Mouse (Mus musculus): Measurements from ENCODE around the gene Cdc25b. TPM values are rescaled to one million over a fixed set of nuclear protein-coding genes. Genes with fewer than 3 reads are reported as not detected.

Gene Cdc25b
- polyA plus RNA-seq, 1 experiment from 2014 or later = 77.7 TPM

DNA sequence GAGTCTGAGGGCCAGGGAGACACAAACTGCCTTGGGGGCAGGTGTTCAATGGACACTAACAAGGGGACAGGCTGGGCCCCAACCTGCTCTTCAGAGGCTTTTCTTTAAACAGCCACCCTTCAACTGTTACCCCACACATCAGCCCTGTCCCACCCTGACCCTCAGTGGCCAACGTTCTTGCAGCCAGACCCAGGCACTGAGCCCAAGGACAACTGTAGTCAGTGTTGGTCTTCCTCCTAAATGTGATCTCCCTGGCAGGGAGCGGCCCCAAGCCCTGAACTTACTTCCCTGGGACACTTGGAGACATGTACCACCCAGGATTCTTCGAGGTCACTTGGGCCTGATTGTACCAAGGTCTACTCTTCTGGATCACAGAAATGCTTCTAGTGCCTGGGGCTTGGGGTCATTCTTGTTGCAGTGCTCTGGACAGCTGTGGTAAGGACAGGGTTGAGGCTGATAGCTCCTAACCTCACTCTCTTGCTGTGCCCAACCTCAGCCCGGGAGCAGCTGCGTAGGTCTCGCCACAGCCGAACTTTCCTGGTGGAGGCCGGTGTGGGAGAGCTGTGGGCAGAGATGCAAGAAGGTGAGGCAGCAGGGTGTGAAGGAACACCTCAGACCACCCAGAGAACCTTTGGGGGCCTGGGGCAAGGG lies 45.3 kb upstream of the Cdc25b start:
- Histone ChIP-seq H3K27ac (ENCODE audit: low read depth) (no peak overlapping the region), H3K4me1 (ENCODE audit: insufficient read depth) (peaks cover 20% of the 10 kb centered on the region), H3K36me3 (replicated peaks; ENCODE audit: insufficient read depth, low read length) (peaks cover 22% of the 10 kb centered on the region), H3K4me3 (ENCODE audit: low read depth, low read length) (no peak overlapping the region), H3K9me3 (ENCODE audit: low read length) (no peaks in the 10 kb centered on the region), H3K9ac (replicated peaks) (no peak overlapping the region), H3K27me3 (ENCODE audit: insufficient read depth, low read length) (no peaks in the 10 kb centered on the region), H3K4me2 (ENCODE audit: low read depth, low read length) (no peak overlapping the region)
- TF ChIP-seq CTCF (IDR thresholded peaks at IDR 0.05; ENCODE audit: low read depth) (no peak), EP300 (IDR thresholded peaks at IDR 0.05; ENCODE audit: low read depth) (no peak)
- DNase-seq (peak; percentile 19), ATAC-seq (no peak)
- WGBS (ENCODE audit: insufficient replicate concordance) = 85% methylated on average over 8 of the region's 8 CpGs

DNA sequence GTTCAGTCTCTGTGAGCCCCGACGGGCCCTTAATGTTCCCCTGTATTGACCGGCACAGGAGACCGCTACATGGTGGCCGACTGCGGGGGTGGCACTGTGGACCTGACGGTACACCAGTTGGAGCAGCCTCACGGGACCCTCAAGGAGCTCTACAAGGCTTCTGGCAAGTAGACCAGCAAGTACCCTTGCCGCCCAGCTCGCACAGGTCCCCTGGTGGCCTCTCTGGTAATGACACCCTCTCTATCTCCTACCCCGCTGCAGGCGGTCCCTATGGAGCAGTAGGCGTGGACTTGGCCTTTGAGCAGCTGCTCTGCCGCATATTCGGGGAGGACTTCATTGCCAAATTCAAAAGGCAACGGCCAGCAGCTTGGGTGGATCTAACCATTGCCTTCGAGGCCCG lies 44.2 kb upstream of the Cdc25b start:
- WGBS (ENCODE audit: insufficient replicate concordance) = 29% methylated on average over 18 of the region's 18 CpGs
- Histone ChIP-seq H3K4me1 (ENCODE audit: insufficient read depth) (peaks cover 12% of the 10 kb centered on the region), H3K9ac (replicated peaks) (no peak overlapping the region; the same call in 1 of the 2 replicates), H3K36me3 (replicated peaks; ENCODE audit: insufficient read depth, low read length) (peaks cover 33% of the 10 kb centered on the region), H3K9me3 (ENCODE audit: low read length) (no peaks in the 10 kb centered on the region), H3K27ac (ENCODE audit: low read depth) (no peak overlapping the region), H3K4me3 (ENCODE audit: low read depth, low read length) (no peak overlapping the region), H3K27me3 (ENCODE audit: insufficient read depth, low read length) (no peaks in the 10 kb centered on the region), H3K4me2 (ENCODE audit: low read depth, low read length) (no peak overlapping the region)
- TF ChIP-seq CTCF (IDR thresholded peaks at IDR 0.05; ENCODE audit: low read depth) (peak; percentile 95), EP300 (IDR thresholded peaks at IDR 0.05; ENCODE audit: low read depth) (no peak)
- DNase-seq (peak; percentile 89), ATAC-seq (peak; percentile 86)

DNA sequence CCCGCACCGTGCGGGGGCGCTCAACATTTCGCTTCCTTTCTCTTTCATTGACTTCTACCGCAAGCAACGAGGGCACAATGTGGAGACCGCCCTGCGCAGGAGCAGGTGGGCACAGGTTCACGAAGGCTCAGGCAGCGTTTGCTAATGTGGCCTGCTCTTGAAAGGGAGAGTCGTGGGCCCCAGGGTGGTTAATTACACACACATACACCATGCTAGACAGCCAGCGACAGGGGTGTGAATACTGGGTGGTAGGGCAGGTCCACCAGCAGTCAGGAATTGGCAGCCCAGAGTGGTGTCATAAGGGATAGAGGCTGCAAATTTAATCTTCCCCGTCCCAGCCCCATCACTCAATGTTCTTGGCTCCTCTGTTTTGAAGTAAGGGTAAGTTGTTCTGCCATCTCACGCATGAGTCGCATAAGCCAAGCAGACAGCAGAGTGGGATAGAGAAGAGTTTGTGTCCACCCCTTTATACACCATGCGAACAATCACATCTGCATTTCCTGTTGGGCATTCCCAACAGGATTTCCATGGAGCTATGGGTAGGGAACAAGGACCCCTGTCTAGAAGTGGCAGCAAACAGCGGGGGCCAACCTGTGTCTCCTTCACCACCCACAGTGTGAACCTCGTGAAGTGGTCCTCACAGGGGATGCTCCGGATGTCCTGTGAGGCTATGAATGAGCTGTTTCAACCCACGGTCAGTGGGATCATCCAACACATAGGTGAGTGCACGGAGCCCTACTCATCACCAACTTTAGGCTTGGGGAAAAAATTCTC lies 43.6 kb upstream of the Cdc25b start:
- peaks cover 12% of the 10 kb centered on the region for H3K4me1 ChIP-seq (ENCODE audit: insufficient read depth)
- no peak for TF ChIP-seq CTCF (IDR thresholded peaks at IDR 0.05; ENCODE audit: low read depth)
- no peak for TF ChIP-seq EP300 (IDR thresholded peaks at IDR 0.05; ENCODE audit: low read depth)
- WGBS (ENCODE audit: insufficient replicate concordance) = 78% methylated on average over 22 of the region's 22 CpGs
- no peak overlapping the region for H3K4me2 ChIP-seq (ENCODE audit: low read depth, low read length)
- peaks cover 39% of the 10 kb centered on the region for H3K36me3 ChIP-seq (replicated peaks; ENCODE audit: insufficient read depth, low read length)
- H3K27me3 ChIP-seq (ENCODE audit: insufficient read depth, low read length) = no peaks in the 10 kb centered on the region
- ATAC-seq (peak; percentile 28), DNase-seq (no peak)
- no peaks in the 10 kb centered on the region for H3K9me3 ChIP-seq (ENCODE audit: low read length)
- no peak overlapping the region for H3K27ac ChIP-seq (ENCODE audit: low read depth)
- no peak overlapping the region; the same call in 1 of the 2 replicates for H3K9ac ChIP-seq (replicated peaks)
- H3K4me3 ChIP-seq (ENCODE audit: low read depth, low read length) = no peak overlapping the region

DNA sequence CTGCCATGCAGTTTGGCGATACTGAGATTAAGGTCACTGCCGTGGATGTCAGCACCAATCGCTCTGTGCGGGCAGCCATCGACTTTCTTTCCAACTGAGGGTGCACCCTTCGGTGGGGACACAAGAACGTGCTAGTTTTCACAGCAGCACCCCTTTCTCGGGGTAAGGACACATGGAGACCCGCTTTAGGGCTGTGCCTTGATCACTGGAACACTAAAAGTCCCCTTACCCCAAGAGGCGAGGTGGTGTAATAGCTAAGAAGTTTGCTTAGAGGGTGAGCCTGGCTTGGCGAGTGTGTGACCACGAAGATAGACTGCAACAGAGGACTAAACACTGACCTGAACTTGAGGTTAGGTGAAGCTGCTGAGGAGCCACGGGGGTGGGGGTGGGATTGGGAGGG lies 41.6 kb upstream of the Cdc25b start:
- Histone ChIP-seq H3K4me2 (ENCODE audit: low read depth, low read length) (no peak overlapping the region), H3K4me3 (ENCODE audit: low read depth, low read length) (no peak overlapping the region), H3K9me3 (ENCODE audit: low read length) (no peaks in the 10 kb centered on the region), H3K4me1 (ENCODE audit: insufficient read depth) (peaks cover 8% of the 10 kb centered on the region), H3K36me3 (replicated peaks; ENCODE audit: insufficient read depth, low read length) (peaks cover 54% of the 10 kb centered on the region), H3K9ac (replicated peaks) (no peak overlapping the region), H3K27ac (ENCODE audit: low read depth) (no peak overlapping the region), H3K27me3 (ENCODE audit: insufficient read depth, low read length) (no peaks in the 10 kb centered on the region)
- WGBS (ENCODE audit: insufficient replicate concordance) = 76% methylated on average over 13 of the region's 13 CpGs
- DNase-seq = no peak
- no peak for ATAC-seq
- TF ChIP-seq EP300 (IDR thresholded peaks at IDR 0.05; ENCODE audit: low read depth) = no peak
- TF ChIP-seq CTCF (IDR thresholded peaks at IDR 0.05; ENCODE audit: low read depth) = no peak

DNA sequence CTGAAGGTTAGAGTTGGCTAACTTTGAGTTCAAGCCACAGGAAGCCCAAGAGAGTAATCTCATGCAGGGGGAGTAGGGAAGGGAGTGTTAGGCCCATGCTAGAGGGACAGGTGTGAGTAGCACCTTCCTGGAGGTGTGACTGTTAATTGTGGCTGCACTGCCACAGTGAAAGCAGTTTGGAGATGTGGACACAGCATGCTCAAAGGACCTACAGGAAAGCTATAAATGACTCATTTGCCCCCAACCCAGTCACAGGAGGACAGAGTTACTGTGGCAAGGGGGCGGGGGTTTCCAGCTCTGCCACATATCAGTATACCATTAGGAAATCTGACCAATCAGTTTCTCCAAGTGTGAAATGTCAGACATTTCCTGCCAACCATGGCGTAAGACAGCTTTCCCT lies 41.2 kb upstream of the Cdc25b start:
- peaks cover 54% of the 10 kb centered on the region for H3K36me3 ChIP-seq (replicated peaks; ENCODE audit: insufficient read depth, low read length)
- peaks cover 8% of the 10 kb centered on the region for H3K4me1 ChIP-seq (ENCODE audit: insufficient read depth)
- H3K4me2 ChIP-seq (ENCODE audit: low read depth, low read length) = no peak overlapping the region
- H3K9ac ChIP-seq (replicated peaks) = no peak overlapping the region
- 81% methylated on average over 2 of the region's 2 CpGs for WGBS (ENCODE audit: insufficient replicate concordance)
- H3K4me3 ChIP-seq (ENCODE audit: low read depth, low read length) = no peak overlapping the region
- H3K27ac ChIP-seq (ENCODE audit: low read depth) = no peak overlapping the region
- no peaks in the 10 kb centered on the region for H3K9me3 ChIP-seq (ENCODE audit: low read length)
- H3K27me3 ChIP-seq (ENCODE audit: insufficient read depth, low read length) = no peaks in the 10 kb centered on the region
- DNase-seq (no peak), ATAC-seq (no peak)
- TF ChIP-seq EP300 (IDR thresholded peaks at IDR 0.05; ENCODE audit: low read depth) = no peak
- no peak for TF ChIP-seq CTCF (IDR thresholded peaks at IDR 0.05; ENCODE audit: low read depth)

DNA sequence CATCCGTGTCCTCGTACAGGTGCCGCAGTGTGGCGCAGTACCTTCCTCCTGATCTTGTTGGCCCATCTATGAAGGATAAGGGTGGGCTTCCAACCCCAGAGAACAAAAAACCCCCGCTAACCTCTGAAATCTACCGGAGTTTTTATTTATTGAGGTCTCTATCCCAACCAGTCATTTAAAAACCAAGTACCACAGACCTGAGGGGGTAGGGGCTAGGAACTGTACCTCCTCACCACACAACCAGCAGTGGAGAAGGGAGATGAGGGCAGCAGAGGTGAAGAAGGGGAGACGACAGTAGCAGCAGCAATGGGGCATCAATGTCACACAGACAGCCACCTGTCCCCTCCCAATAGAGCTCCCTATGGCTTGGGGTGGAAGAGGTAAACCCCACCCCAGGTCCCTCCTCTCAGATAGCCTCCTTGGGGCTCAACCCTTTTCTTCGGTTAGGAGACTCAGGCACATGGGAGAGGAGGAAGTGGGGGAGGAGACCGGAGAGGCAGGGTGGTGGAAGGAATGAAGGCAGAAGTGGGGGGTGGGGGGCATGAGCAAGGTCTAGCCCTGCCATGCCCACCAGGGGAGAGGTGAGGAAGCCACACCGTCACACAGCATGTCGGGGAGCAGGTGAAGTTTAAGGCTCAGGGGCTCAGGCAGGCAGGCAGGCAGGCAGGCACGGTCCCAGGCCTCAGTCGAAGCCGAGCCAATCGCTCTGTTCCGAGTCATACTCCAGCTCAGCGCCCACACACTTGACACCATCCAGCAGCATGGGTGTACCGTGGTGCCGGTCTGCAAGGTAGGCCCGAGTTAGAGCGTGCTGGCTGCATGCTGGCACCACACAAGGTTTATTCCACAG lies 40.3 kb upstream of the Cdc25b start:
- Histone ChIP-seq H3K4me1 (ENCODE audit: insufficient read depth) (peaks cover 8% of the 10 kb centered on the region), H3K27me3 (ENCODE audit: insufficient read depth, low read length) (no peaks in the 10 kb centered on the region), H3K9me3 (ENCODE audit: low read length) (no peaks in the 10 kb centered on the region), H3K4me3 (ENCODE audit: low read depth, low read length) (no peak overlapping the region), H3K4me2 (ENCODE audit: low read depth, low read length) (no peak overlapping the region), H3K36me3 (replicated peaks; ENCODE audit: insufficient read depth, low read length) (peaks cover 63% of the 10 kb centered on the region), H3K27ac (ENCODE audit: low read depth) (no peak overlapping the region), H3K9ac (replicated peaks) (no peak overlapping the region)
- ATAC-seq (no peak), DNase-seq (no peak)
- TF ChIP-seq EP300 (IDR thresholded peaks at IDR 0.05; ENCODE audit: low read depth) (no peak), CTCF (IDR thresholded peaks at IDR 0.05; ENCODE audit: low read depth) (no peak)
- WGBS (ENCODE audit: insufficient replicate concordance) = 79% methylated on average over 20 of the region's 21 CpGs
